ENCODE assay signal across 25 mouse cellular contexts in genomic region chr16:35504266-35504665, GRCm38 (mm10). TPM values are rescaled to one million over a fixed set of nuclear protein-coding genes. Genes with fewer than 3 reads are reported as not detected.
DNase-seq lines count a peak whose midpoint lies in the region; ATAC-seq lines count a peak whose summit lies in the region.
"Had no signal": no experiment of that assay in that cellular context is flagged by ENCODE, and none has a peak within 500 bp of the region (broad histone marks: within the 10 kb centered on the region; RNA-seq: fewer than 3 reads in every experiment).

No protein-coding gene starts in this region.

- H3K4me1 ChIP-seq in kidney, embryonic 15.5 days = peaks cover 3% of the 10 kb centered on the region
- H3K4me1 ChIP-seq in megakaryocyte, embryonic 14.5 days = peaks cover 6% of the 10 kb centered on the region
- H3K4me1 ChIP-seq: forebrain, embryonic 13.5 days had no signal

- H3K27ac ChIP-seq in kidney, embryonic 15.5 days = no peak overlapping the region
- H3K27ac ChIP-seq: embryonic facial prominence, embryonic 10.5 days; embryonic facial prominence, embryonic 12.5 days; forebrain, embryonic 13.5 days had no signal

- H3K4me3 ChIP-seq in kidney, embryonic 15.5 days (replicated peaks) = no peak overlapping the region
- H3K4me3 ChIP-seq in megakaryocyte, embryonic 14.5 days (replicated peaks) = peak overlapping the region; percentile 17
- H3K4me3 ChIP-seq: embryonic facial prominence, embryonic 10.5 days; embryonic facial prominence, embryonic 12.5 days; forebrain, embryonic 13.5 days had no signal

- H3K9ac ChIP-seq in kidney, embryonic 15.5 days = no peak overlapping the region
- H3K9ac ChIP-seq: embryonic facial prominence, embryonic 12.5 days; forebrain, embryonic 13.5 days had no signal

- no peaks in the 10 kb centered on the region for H3K36me3 ChIP-seq in kidney, embryonic 15.5 days
- H3K36me3 ChIP-seq in megakaryocyte, embryonic 14.5 days (replicated peaks; ENCODE audit: low read length) = no peaks in the 10 kb centered on the region
- H3K36me3 ChIP-seq: embryonic facial prominence, embryonic 10.5 days; embryonic facial prominence, embryonic 12.5 days; G1E had no signal

- no peaks in the 10 kb centered on the region for H3K9me3 ChIP-seq in kidney, embryonic 15.5 days (replicated peaks)
- peaks cover 41% of the 10 kb centered on the region for H3K9me3 ChIP-seq in megakaryocyte, embryonic 14.5 days
- H3K9me3 ChIP-seq: embryonic facial prominence, embryonic 12.5 days; forebrain, embryonic 13.5 days had no signal

- 72% methylated on average over 8 of the region's 8 CpGs for WGBS in kidney, embryonic 15.5 days

- H3K4me2 ChIP-seq in kidney, embryonic 15.5 days = no peak overlapping the region
- H3K4me2 ChIP-seq: embryonic facial prominence, embryonic 12.5 days; forebrain, embryonic 13.5 days had no signal

- DNase-seq in kidney, adult 11 months = peak; percentile 34
- peak; percentile 43 for DNase-seq in kidney, adult 8-10 months
- DNase-seq in kidney, postnatal 4 days = no peak
- peak; percentile 30 for DNase-seq in kidney, postnatal 36 days
- DNase-seq in kidney, postnatal 14 days = no peak
- DNase-seq: adrenal gland, adult 8-10 months; adrenal gland, postnatal 14 days; adrenal gland, postnatal 36 days; B cell, adult 2 months; cerebellum, adult 11-12 months; cerebellum, adult 2 months; cerebellum, adult 9-10 months; cerebellum, postnatal 10 days; cerebellum, postnatal 25 days had no signal

- H3K27me3 ChIP-seq in kidney, embryonic 15.5 days = no peaks in the 10 kb centered on the region
- H3K27me3 ChIP-seq in megakaryocyte, embryonic 14.5 days (replicated peaks) = peaks cover 23% of the 10 kb centered on the region
- H3K27me3 ChIP-seq: embryonic facial prominence, embryonic 12.5 days; forebrain, embryonic 13.5 days; Patski had no signal

- ATAC-seq in kidney, embryonic 15.5 days (replicated peaks; ENCODE audit: low FRiP score) = no peak
- no peak for ATAC-seq in megakaryocyte, adult 5-6 weeks (ENCODE audit: poor library complexity, severe bottlenecking)
- ATAC-seq: activated CD4-positive, CD25-positive, alpha-beta regulatory T cell, adult 4 months; CD4-positive, CD25-positive, alpha-beta regulatory T cell, adult 4 months; forebrain, embryonic 13.5 days; Patski had no signal

RNA-seq across cellular contexts. Expression of gene Pdia5, which starts 13.6 kb away (rescaled TPM):
- 49.4 and 52.8 TPM in 2 replicates for polyA plus RNA-seq in kidney, embryonic 15.5 days (2015; fragmentation: Nextera tagmentation; extraction: Ambion mirVana)
- 1.6 and 5.7 TPM in 2 replicates for polyA plus RNA-seq in megakaryocyte, embryonic 14.5 days (2012; ENCODE audit: insufficient read depth, low replicate concordance)
- total RNA-seq in megakaryocyte, adult 5-6 weeks (2015) = 4.7 and 8.8 TPM in 2 replicates
- 2.8 and 4.3 TPM in 2 replicates for total RNA-seq in megakaryocyte, adult 5-6 weeks (2017)
- total RNA-seq: CH12.LX, G1E had no signal
- polyA plus RNA-seq: activated CD4-positive, CD25-positive, alpha-beta regulatory T cell, adult 4 months; CD4-positive, CD25-positive, alpha-beta regulatory T cell, adult 4 months; G1E had no signal

RNA-seq across cellular contexts. Expression of gene Sema5b, which starts 36.7 kb away (rescaled TPM):
- polyA plus RNA-seq in kidney, embryonic 15.5 days (2015; fragmentation: Nextera tagmentation; extraction: Ambion mirVana) = 6.2 and 6.8 TPM in 2 replicates
- polyA plus RNA-seq in megakaryocyte, embryonic 14.5 days (2012; ENCODE audit: insufficient read depth, low replicate concordance) = not detected in 2 replicates
- total RNA-seq in megakaryocyte, adult 5-6 weeks (2015) = not detected in 2 replicates
- not detected in 2 replicates for total RNA-seq in megakaryocyte, adult 5-6 weeks (2017)
- polyA plus RNA-seq: activated CD4-positive, CD25-positive, alpha-beta regulatory T cell, adult 4 months; CD4-positive, CD25-positive, alpha-beta regulatory T cell, adult 4 months; G1E had no signal

Comparison
In these comparisons a context has a peak if more than half of its experiments do, and no peak if none do; other contexts are left out.
1. DNase-seq: peak in kidney, adult 11 months (single experiment), kidney, adult 8-10 months (2 of 2) and kidney, postnatal 36 days (2 of 2); none in kidney, postnatal 4 days (0 of 2) and kidney, postnatal 14 days (single experiment).